Comparison of ENCODE assay signal across 8 mouse cellular contexts in the genomic region with DNA sequence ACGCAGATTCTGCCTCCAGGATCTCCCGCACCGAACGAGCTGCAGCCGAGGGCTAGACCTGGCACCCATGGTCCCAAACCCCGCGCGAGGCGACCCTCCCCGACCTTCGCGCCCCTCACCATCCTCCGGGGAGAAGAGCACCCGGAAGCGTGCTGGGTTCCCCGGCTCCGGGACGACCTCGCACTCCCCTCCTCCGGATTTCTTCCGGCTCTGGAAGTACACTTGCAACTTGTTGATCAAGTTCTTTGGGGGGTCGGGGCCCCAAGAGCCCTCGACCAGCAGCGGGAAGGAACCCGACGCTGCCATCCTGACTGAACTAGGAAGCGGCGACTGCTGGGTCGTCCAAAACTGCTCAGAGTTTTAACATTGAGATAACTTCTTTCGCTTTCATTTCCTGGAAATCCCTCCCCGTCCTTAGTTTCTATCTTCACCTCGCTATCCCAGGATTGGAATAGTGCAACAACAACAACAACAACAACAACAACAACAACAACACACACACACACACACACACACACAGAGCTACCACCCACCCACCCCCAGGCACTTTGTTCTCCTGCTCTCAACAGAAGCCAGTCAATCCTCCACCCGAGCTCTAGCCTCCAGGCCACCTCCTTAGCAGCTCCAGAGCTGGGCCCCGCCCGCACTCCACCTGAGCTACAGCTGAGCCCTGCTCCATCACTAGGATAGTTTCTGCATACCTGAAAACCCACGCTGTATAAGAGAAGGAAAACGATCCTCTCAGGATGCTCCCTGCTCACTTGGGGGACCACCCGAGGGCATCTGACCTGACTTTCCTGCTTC. TPM values are rescaled to one million over a fixed set of nuclear protein-coding genes. Genes with fewer than 3 reads are reported as not detected.
DNase-seq lines count a peak whose midpoint lies in the region; ATAC-seq and TF ChIP-seq lines count a peak whose summit lies in the region.

A gene (minus strand): TSS at position 497 of the 804 bp plus-strand sequence.

- peak within 1 kb of the TSS; percentile 41 for H3K4me3 ChIP-seq in C2C12 (ENCODE audit: insufficient read depth, poor library complexity, severe bottlenecking)
- peak within 1 kb of the TSS; percentile 70 for H3K4me3 ChIP-seq in embryonic facial prominence, embryonic 14.5 days (ENCODE audit: low read depth, low read length)
- peak within 1 kb of the TSS; percentile 88 for H3K4me3 ChIP-seq in heart, embryonic 16.5 days (ENCODE audit: low read length)

- peak within 1 kb of the TSS; percentile 71 for H3K9ac ChIP-seq in embryonic facial prominence, embryonic 14.5 days (ENCODE audit: low read depth, low read length)
- peak within 1 kb of the TSS; percentile 89 for H3K9ac ChIP-seq in heart, embryonic 16.5 days (ENCODE audit: low read length)

- H3K4me1 ChIP-seq in embryonic facial prominence, embryonic 14.5 days (ENCODE audit: control insufficient read depth, insufficient read depth, low read length): 0 out of 2 replicates have a peak, but pooled peaks cover 4% of the 10 kb centered on the region
- peaks cover 9% of the 10 kb centered on the region for H3K4me1 ChIP-seq in heart, embryonic 16.5 days (ENCODE audit: control insufficient read depth, insufficient read depth, low read length)

- peak; percentile 67 for ATAC-seq in embryonic facial prominence, embryonic 14.5 days (ENCODE audit: low read depth)
- ATAC-seq in heart, embryonic 16.5 days (replicated peaks; ENCODE audit: extremely low read depth, insufficient read depth, low FRiP score): peak; percentile 46; the same call in 1 of the 2 replicates

- peak within 1 kb of the TSS; percentile 49 for H3ac ChIP-seq in C2C12 (ENCODE audit: control insufficient read depth, insufficient read length, low read depth)

- no peaks in the 10 kb centered on the region for H3K9me3 ChIP-seq in embryonic facial prominence, embryonic 14.5 days (ENCODE audit: control insufficient read depth, low read length)
- no peaks in the 10 kb centered on the region for H3K9me3 ChIP-seq in heart, embryonic 16.5 days (replicated peaks; ENCODE audit: control insufficient read depth, low read length)

- no peaks in the 10 kb centered on the region for H3K27me3 ChIP-seq in C2C12 (ENCODE audit: control insufficient read depth, insufficient read depth, insufficient read length)
- H3K27me3 ChIP-seq in embryonic facial prominence, embryonic 14.5 days (replicated peaks; ENCODE audit: control insufficient read depth, insufficient read depth, low read length): peaks cover 27% of the 10 kb centered on the region
- peaks cover 7% of the 10 kb centered on the region; the same call in 1 of the 2 replicates for H3K27me3 ChIP-seq in heart, embryonic 16.5 days (ENCODE audit: control insufficient read depth, insufficient read depth, low read length)

- DNase-seq in NIH3T3 (ENCODE audit: low read depth): peak; percentile 49
- peak; percentile 45 for DNase-seq in embryonic facial prominence, embryonic 14.5 days (ENCODE audit: low spot score)
- peak; percentile 61 for DNase-seq in kidney, postnatal 10 days
- DNase-seq in lung, postnatal 4 days: peak; percentile 49 to 61
- DNase-seq in spleen, adult 12 weeks (ENCODE audit: low spot score): peak; percentile 51
- DNase-seq in left cerebral cortex, adult 11 months (ENCODE audit: low spot score): no peak

- no peaks in the 10 kb centered on the region for H3K79me3 ChIP-seq in C2C12 (ENCODE audit: low read depth)

- no peak for TF ChIP-seq CTCF in C2C12 (IDR thresholded peaks at IDR 0.05; ENCODE audit: control insufficient read depth, insufficient read depth, insufficient read length)

- no peaks in the 10 kb centered on the region for H3K36me3 ChIP-seq in C2C12 (ENCODE audit: control insufficient read depth, insufficient read depth)
- no peaks in the 10 kb centered on the region for H3K36me3 ChIP-seq in embryonic facial prominence, embryonic 14.5 days (ENCODE audit: control insufficient read depth, insufficient read depth, low read length)
- no peaks in the 10 kb centered on the region for H3K36me3 ChIP-seq in heart, embryonic 16.5 days (ENCODE audit: control insufficient read depth, insufficient read depth)

- WGBS in embryonic facial prominence, embryonic 14.5 days: 1% methylated on average over 26 of the region's 38 CpGs
- WGBS in heart, embryonic 16.5 days: under 1% methylated on average over 38 of the region's 38 CpGs

- H3K4me2 ChIP-seq in embryonic facial prominence, embryonic 14.5 days (ENCODE audit: low read depth, low read length): peak within 1 kb of the TSS; percentile 94
- peak within 1 kb of the TSS; percentile 83 for H3K4me2 ChIP-seq in heart, embryonic 16.5 days (ENCODE audit: low read depth, low read length)

- H3K79me2 ChIP-seq in C2C12 (ENCODE audit: control insufficient read depth, insufficient read depth): no peaks in the 10 kb centered on the region

- no peak within 1 kb of the TSS for H3K27ac ChIP-seq in embryonic facial prominence, embryonic 14.5 days (replicated peaks; ENCODE audit: low read depth, low read length)
- 0 out of 2 replicates have a peak within 1 kb of the TSS, but pooled peaks have one; percentile 31 for H3K27ac ChIP-seq in heart, embryonic 16.5 days (ENCODE audit: low read length)

TF ChIP-seq in C2C12, 6 proteins besides CTCF, POLR2A, EP300 and RAD21:
- TF ChIP-seq MYOD1 (IDR thresholded peaks at IDR 0.05; ENCODE audit: control insufficient read depth, insufficient read length, low read depth): no peak
- no peak for TF ChIP-seq MAX (IDR thresholded peaks at IDR 0.05)
- no peak for TF ChIP-seq MYOG (IDR thresholded peaks at IDR 0.05; ENCODE audit: control insufficient read depth, extremely low read depth, insufficient read length)
- TF ChIP-seq CEBPB (IDR thresholded peaks at IDR 0.05; ENCODE audit: low read depth): no peak
- TF ChIP-seq FOSL1 (IDR thresholded peaks at IDR 0.05; ENCODE audit: insufficient read depth, low read length, poor library complexity, severe bottlenecking): no peak
- no peak for TF ChIP-seq USF1 (IDR thresholded peaks at IDR 0.05; ENCODE audit: low read depth)

RNA-seq across cellular contexts. Expression of the gene that starts here (rescaled TPM):
- 0.02 TPM for polyA plus RNA-seq in C2C12 (2012; fragmentation: generic; extraction: Trizol)
- 1.2 and 1.3 TPM in 2 replicates for polyA plus RNA-seq in embryonic facial prominence, embryonic 14.5 days (2014; fragmentation: Nextera tagmentation; extraction: Ambion mirVana)
- polyA plus RNA-seq in heart, embryonic 16.5 days (2015; fragmentation: Nextera tagmentation; extraction: Ambion mirVana): 1.7 and 2.5 TPM in 2 replicates
